Mouse (Mus musculus) heart, embryonic 13.5 days (tissue): Measurements from ENCODE around the gene Hist1h2bh. TPM values are rescaled to one million over a fixed set of nuclear protein-coding genes. Genes with fewer than 3 reads are reported as not detected.
"Not testable (repeated sequence)": the region's sequence is repeated elsewhere in the genome, so short reads cannot be mapped to it uniquely, and the experiment has no call there.

ENCODE experiments used
- ATAC-seq: fragments of 200-750 bp; cut with Nextera tagmentation; 2 replicates; pipeline ENCODE4 v1.8.0; 2017; ENCODE audit warnings: moderate TSS enrichment; ENCODE audit not compliant: insufficient number of reproducible peaks, low FRiP score, low TSS enrichment; ENCODE audit errors: extremely low read depth
- H3K27ac ChIP-seq: fragments of 300-500 bp; sonication (generic); replicated peaks from 2 replicates; pipeline ENCODE4 v1.5.1; 2015; ENCODE audit warnings: moderate library complexity, mild to moderate bottlenecking, inconsistent platforms
- H3K27me3 ChIP-seq: fragments of 300-500 bp; sonication (generic); replicated peaks from 2 replicates; pipeline ENCODE4 v1.6.1; 2015; ENCODE audit warnings: mild to moderate bottlenecking, inconsistent platforms
- H3K36me3 ChIP-seq: fragments of 300-500 bp; sonication (generic); 2 replicates; pipeline ENCODE4 v1.6.1; 2015; ENCODE audit warnings: mild to moderate bottlenecking, inconsistent platforms
- H3K4me1 ChIP-seq: fragments of 300-500 bp; sonication (generic); 2 replicates; pipeline ENCODE4 v1.6.1; 2015; ENCODE audit warnings: inconsistent platforms
- H3K4me2 ChIP-seq: fragments of 300-500 bp; sonication (generic); 2 replicates; pipeline ENCODE4 v1.6.1; 2015; ENCODE audit warnings: inconsistent platforms, mild to moderate bottlenecking, moderate library complexity
- H3K4me3 ChIP-seq: fragments of 300-500 bp; sonication (generic); 2 replicates; pipeline ENCODE4 v1.5.1; 2015; ENCODE audit warnings: moderate library complexity, mild to moderate bottlenecking, inconsistent platforms
- H3K9ac ChIP-seq: fragments of 300-500 bp; sonication (generic); 2 replicates; pipeline ENCODE4 v1.6.1; 2015; ENCODE audit warnings: inconsistent platforms, mild to moderate bottlenecking, moderate library complexity
- H3K9me3 ChIP-seq: fragments of 300-500 bp; sonication (generic); 2 replicates; pipeline ENCODE4 v1.6.1; 2016; ENCODE audit warnings: inconsistent platforms
- WGBS: fragments of 180-500 bp; shearing (Covaris S2); methylation state at CpG from one replicate; pipeline ENCODE4 v1.1.7; 2015; ENCODE audit warnings: mixed read lengths; 5-methylcytosine and 5-hydroxymethylcytosine counted together
- polyA plus RNA-seq: library from polyadenylated mRNA; unstranded; fragments of >200 nt; fragmentation: Nextera tagmentation; extraction: Ambion mirVana; gene quantifications from 2 replicates; pipeline ENCODE4 v1.2.1, GENCODE M21; 2015

Hist1h2bh gene
- polyA plus RNA-seq, 1 experiment from 2014 or later: 0.32 TPM

- Histone ChIP-seq H3K4me2 (peak overlapping the region; percentile 83), H3K27ac (peak overlapping the region; percentile 93), H3K9ac (peak overlapping the region; percentile 82), H3K4me3 (peak overlapping the region; percentile 58)
- 0 out of 2 replicates have a peak, but pooled peaks have one; percentile 4 for ATAC-seq
- not testable (repeated sequence) for H3K4me1 ChIP-seq, H3K9me3 ChIP-seq, H3K36me3 ChIP-seq, H3K27me3 ChIP-seq
- 0% methylated on average over 14 of the region's 14 CpGs for WGBS
Measured at GRCm38 (mm10) chr13:23544787-23545120, 1.6 kb upstream of the Hist1h2bh start.

- peak; percentile 86 for ATAC-seq
- H3K9ac ChIP-seq: peak within 1 kb of the TSS; percentile 82
Measured at GRCm38 (mm10) chr13:23543965-23544786, 984 bp upstream of the Hist1h2bh start, which contains the start of gene Hist1h3f. Hist1h3f (plus strand) TSS chr13:23544052.

GRCm38 (mm10) chr13:23542225-23542980, 789 bp downstream of the Hist1h2bh start:
- not testable (repeated sequence) for H3K27me3 ChIP-seq, H3K4me1 ChIP-seq, H3K36me3 ChIP-seq, H3K9me3 ChIP-seq, ATAC-seq
- Histone ChIP-seq H3K27ac (peak overlapping the region; percentile 90), H3K4me2 (peak overlapping the region; percentile 83), H3K4me3 (peak overlapping the region; percentile 58), H3K9ac (peak overlapping the region; percentile 79)
- WGBS: 10% methylated on average over 3 of the region's 3 CpGs

More at GRCm38 (mm10) chr13:23543965-23544786, 984 bp upstream of the Hist1h2bh start, which contains the start of gene Hist1h3f:
- Histone ChIP-seq H3K4me2 (peak within 1 kb of the TSS; percentile 83), H3K36me3 (no peaks in the 10 kb centered on the region), H3K4me3 (peak within 1 kb of the TSS; percentile 58), H3K4me1 (peaks cover 8% of the 10 kb centered on the region), H3K27me3 (no peaks in the 10 kb centered on the region), H3K27ac (peak within 1 kb of the TSS; percentile 93), H3K9me3 (no peaks in the 10 kb centered on the region)
- WGBS: under 1% methylated on average over 35 of the region's 45 CpGs

GRCm38 (mm10) chr13:23541497-23541896, 1.7 kb downstream of the Hist1h2bh start:
- no peak for ATAC-seq
- H3K4me3 ChIP-seq: no peak overlapping the region
- 81% methylated on average over 3 of the region's 3 CpGs for WGBS

GRCm38 (mm10) chr13:23539821-23540220, 3.4 kb downstream of the Hist1h2bh start:
- ATAC-seq, H3K4me3 ChIP-seq, H3K36me3 ChIP-seq, H3K27ac ChIP-seq, H3K27me3 ChIP-seq, H3K9me3 ChIP-seq, H3K4me2 ChIP-seq, H3K9ac ChIP-seq: not testable (repeated sequence)
- peaks cover 28% of the 10 kb centered on the region for H3K4me1 ChIP-seq
- 63% methylated on average over 1 of the region's 1 CpGs for WGBS

More at GRCm38 (mm10) chr13:23541497-23541896, 1.7 kb downstream of the Hist1h2bh start:
- peaks cover 18% of the 10 kb centered on the region for H3K4me1 ChIP-seq
- H3K36me3 ChIP-seq: no peaks in the 10 kb centered on the region
- no peak overlapping the region for H3K4me2 ChIP-seq
- no peaks in the 10 kb centered on the region for H3K27me3 ChIP-seq
- no peak overlapping the region for H3K27ac ChIP-seq
- no peaks in the 10 kb centered on the region for H3K9me3 ChIP-seq
- no peak overlapping the region for H3K9ac ChIP-seq

- Histone ChIP-seq H3K9ac (no peak overlapping the region), H3K4me2 (no peak overlapping the region), H3K27me3 (no peaks in the 10 kb centered on the region), H3K9me3 (no peaks in the 10 kb centered on the region), H3K27ac (no peak overlapping the region), H3K4me3 (no peak overlapping the region), H3K36me3 (no peaks in the 10 kb centered on the region), H3K4me1 (peaks cover 37% of the 10 kb centered on the region)
- WGBS: 83% methylated on average over 5 of the region's 5 CpGs
- no peak for ATAC-seq
Measured at GRCm38 (mm10) chr13:23538249-23538648, 4.9 kb downstream of the Hist1h2bh start.

GRCm38 (mm10) chr13:23537006-23537710, 6.0 kb downstream of the Hist1h2bh start:
- Histone ChIP-seq H3K4me1 (peaks cover 41% of the 10 kb centered on the region), H3K36me3 (no peaks in the 10 kb centered on the region), H3K27ac (no peak overlapping the region), H3K9ac (0 out of 2 replicates have a peak overlapping the region, but pooled peaks have one; percentile 84), H3K4me2 (peak overlapping the region; percentile 81), H3K9me3 (no peaks in the 10 kb centered on the region), H3K27me3 (no peaks in the 10 kb centered on the region), H3K4me3 (peak overlapping the region; percentile 70)
- no peak for ATAC-seq
- 75% methylated on average over 3 of the region's 3 CpGs for WGBS

- Histone ChIP-seq H3K36me3 (no peaks in the 10 kb centered on the region), H3K9me3 (no peaks in the 10 kb centered on the region), H3K4me2 (peak overlapping the region; percentile 81), H3K4me3 (peak overlapping the region; percentile 70), H3K4me1 (peaks cover 42% of the 10 kb centered on the region), H3K9ac (peak overlapping the region; percentile 84), H3K27me3 (no peaks in the 10 kb centered on the region), H3K27ac (peak overlapping the region; percentile 99)
- 27% methylated on average over 7 of the region's 7 CpGs for WGBS
- ATAC-seq: no peak
Measured at GRCm38 (mm10) chr13:23536076-23536822, 6.9 kb downstream of the Hist1h2bh start.

GRCm38 (mm10) chr13:23535137-23536075, 7.8 kb downstream of the Hist1h2bh start, which contains the start of gene Hist1h3g:
Hist1h3g (plus strand) TSS chr13:23535422.
- Histone ChIP-seq H3K4me2 (peak within 1 kb of the TSS; percentile 81), H3K27ac (peak within 1 kb of the TSS; percentile 99), H3K9ac (peak within 1 kb of the TSS; percentile 84), H3K4me3 (peak within 1 kb of the TSS; percentile 70), H3K4me1 (peaks cover 42% of the 10 kb centered on the region)
- H3K9me3 ChIP-seq, H3K27me3 ChIP-seq, H3K36me3 ChIP-seq: not testable (repeated sequence)
- 1% methylated on average over 49 of the region's 62 CpGs for WGBS
- peak; percentile 87 for ATAC-seq
